Mouse (Mus musculus): ENCODE measurements around the gene Pnpla7.

GRCm38 (mm10) chr2:25085571-25085970 is 109.7 kb downstream of the Pnpla7 start:
- TF ChIP-seq POLR2AphosphoS2 (IDR thresholded peaks at IDR 0.05; ENCODE audit: low read length) (no peak), EP300 (IDR thresholded peaks at IDR 0.05; ENCODE audit: low read depth in 1 of 2, low read length in 2 of 2) (no peak), SMC3 (IDR thresholded peaks at IDR 0.05; ENCODE audit: low read depth, low read length) (no peak), NELFE (IDR thresholded peaks at IDR 0.05; ENCODE audit: low read depth, low read length) (no peak), MYC (IDR thresholded peaks at IDR 0.05; ENCODE audit: low read depth, low read length) (no peak), TCF12 (IDR thresholded peaks at IDR 0.05; ENCODE audit: low read depth, low read length) (no peak), RAD21 (IDR thresholded peaks at IDR 0.05; ENCODE audit: low read depth, low read length) (no peak), BHLHE40 (IDR thresholded peaks at IDR 0.05; ENCODE audit: borderline replicate concordance, low read depth, low read length) (no peak)

All from MEL (cell line).